Mouse (Mus musculus): Measurements from ENCODE around the gene Ahnak. TPM values are rescaled to one million over a fixed set of nuclear protein-coding genes. Genes with fewer than 3 reads are reported as not detected.

Ahnak gene
- 26.2 and 29.7 TPM in 2 replicates for polyA plus RNA-seq (2012; rRNA removed)

DNA sequence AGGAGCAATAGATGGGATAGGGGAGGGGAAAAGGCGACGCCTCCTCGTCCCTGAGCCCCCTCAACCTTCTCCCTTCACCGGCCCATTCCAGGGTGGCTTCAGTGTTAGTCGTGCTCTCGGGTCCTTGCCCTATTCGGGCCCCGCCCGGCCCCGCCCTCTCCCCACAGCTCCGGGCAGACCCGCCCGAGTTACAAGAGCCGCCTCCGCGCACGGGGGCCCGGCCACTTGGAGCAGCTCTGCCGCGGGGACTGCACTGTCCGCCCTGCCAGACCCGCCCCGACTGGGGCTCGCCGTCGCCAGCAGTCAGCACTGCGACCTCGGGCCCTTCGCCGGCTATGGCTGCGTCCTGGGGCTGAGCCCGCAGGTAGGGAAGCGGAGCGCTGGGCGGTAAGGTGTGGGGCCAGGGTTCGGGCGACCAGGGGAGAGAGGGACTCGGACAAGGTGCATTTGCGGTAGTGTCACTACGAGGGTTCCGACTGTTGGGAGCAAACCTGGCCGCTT is at the start of gene Ahnak:
Gene Ahnak (plus strand): TSS at position 219 of the 501 bp plus-strand sequence.

GRCm38 (mm10) chr19:8941515-8942217 is 47.4 kb upstream of the Ahnak start, which contains the start of gene Mta2:
Gene Mta2, plus strand, starts transcription at chr19:8941875.

GRCm38 (mm10) chr19:8953135-8954039 is 35.7 kb upstream of the Ahnak start, which contains the start of gene Tut1:
Gene Tut1, plus strand, starts transcription at chr19:8953847.

DNA sequence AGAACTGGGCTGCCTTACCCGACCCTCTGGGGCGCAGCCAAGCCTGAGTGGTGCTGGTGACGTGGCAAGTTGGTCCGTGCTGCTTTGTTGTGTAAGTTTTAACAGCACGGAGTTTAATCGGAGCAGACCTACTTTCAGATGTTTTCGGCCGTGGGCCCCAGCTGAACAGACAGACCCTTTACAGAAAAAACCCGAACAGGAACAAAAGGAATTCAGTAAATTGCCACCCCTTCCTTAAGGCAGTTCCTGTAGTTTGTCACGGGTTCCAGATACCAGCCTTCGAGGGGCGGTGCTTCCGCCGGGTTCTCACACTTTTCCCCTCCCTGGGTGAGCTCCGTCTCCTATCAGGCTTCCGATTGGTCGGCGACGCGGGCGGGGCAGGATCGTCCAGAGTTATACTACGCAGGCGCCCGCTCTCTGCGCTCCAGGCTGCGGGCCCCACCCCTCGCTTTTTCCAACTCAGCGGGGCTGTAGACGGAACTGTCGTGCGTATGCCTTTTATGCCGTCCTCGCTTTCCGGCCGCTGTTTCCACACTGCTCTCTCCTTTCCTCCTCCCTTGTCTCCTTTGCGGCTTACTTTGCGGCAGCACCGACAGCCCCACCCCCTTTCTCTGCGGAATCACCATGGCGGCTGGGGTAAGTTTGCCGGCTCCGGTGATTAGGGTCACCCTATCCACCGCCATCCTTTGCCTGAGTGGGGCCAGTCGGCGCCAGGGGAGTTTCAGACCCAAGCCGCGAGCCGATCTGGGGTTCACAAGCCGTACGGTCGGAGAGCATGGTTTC is 22.3 kb upstream of the Ahnak start, which contains the start of gene Eef1g:
Gene Eef1g (plus strand): TSS at position 452 of the 783 bp plus-strand sequence.

GRCm38 (mm10) chr19:9087821-9088220 is 98.7 kb downstream of the Ahnak start, which contains the start of gene Scgb1a1:
Gene Scgb1a1, minus strand, starts transcription at chr19:9087958.

Other genes with a start within 250 kb of the Ahnak start
- not detected in 2 replicates for gene 1700092M07Rik, start 248.6 kb upstream of the Ahnak start, polyA plus RNA-seq (2012; rRNA removed)
- 76.8 and 84.3 TPM in 2 replicates for gene Stx5a, start 247.9 kb upstream of the Ahnak start, polyA plus RNA-seq (2012; rRNA removed)
- 46.2 and 48.5 TPM in 2 replicates for gene Nxf1, start 232.2 kb upstream of the Ahnak start, polyA plus RNA-seq (2012; rRNA removed)
- 138 and 175 TPM in 2 replicates for gene Tmem223, start 218.3 kb upstream of the Ahnak start, polyA plus RNA-seq (2012; rRNA removed)
- gene Tmem179b, start 214.8 kb upstream of the Ahnak start, polyA plus RNA-seq (2012; rRNA removed): 72.7 and 126 TPM in 2 replicates
- 9.5 and 9.9 TPM in 2 replicates for gene Taf6l, start 202.9 kb upstream of the Ahnak start, polyA plus RNA-seq (2012; rRNA removed)
- 17.4 and 20.0 TPM in 2 replicates for gene Polr2g, start 190.7 kb upstream of the Ahnak start, polyA plus RNA-seq (2012; rRNA removed)
- 1.6 and 1.9 TPM in 2 replicates for gene Zbtb3, start 186.7 kb upstream of the Ahnak start, polyA plus RNA-seq (2012; rRNA removed)
- gene Ttc9c, start 170.0 kb upstream of the Ahnak start, polyA plus RNA-seq (2012; rRNA removed): 9.8 and 12.1 TPM in 2 replicates
- 23.2 and 24.4 TPM in 2 replicates for gene Hnrnpul2, start 169.3 kb upstream of the Ahnak start, polyA plus RNA-seq (2012; rRNA removed)
- gene AC129217.1, start 159.5 kb upstream of the Ahnak start, polyA plus RNA-seq (2012; rRNA removed): 2.4 and 6.1 TPM in 2 replicates
- gene Bscl2, start 151.8 kb upstream of the Ahnak start, polyA plus RNA-seq (2012; rRNA removed): 125 and 157 TPM in 2 replicates
- gene Gng3, start 150.1 kb upstream of the Ahnak start, polyA plus RNA-seq (2012; rRNA removed): 2.1 and 2.8 TPM in 2 replicates
- gene Lrrn4cl, start 138.5 kb upstream of the Ahnak start, polyA plus RNA-seq (2012; rRNA removed): 1.5 and 3.0 TPM in 2 replicates
- 113 and 124 TPM in 2 replicates for gene Ubxn1, start 117.8 kb upstream of the Ahnak start, polyA plus RNA-seq (2012; rRNA removed)
- gene Uqcc3, start 108.4 kb upstream of the Ahnak start, polyA plus RNA-seq (2012; rRNA removed): 24.9 and 27.0 TPM in 2 replicates
- 0.76 and 1.1 TPM in 2 replicates for gene Lbhd1, start 105.6 kb upstream of the Ahnak start, polyA plus RNA-seq (2012; rRNA removed)
- not detected in 2 replicates for gene Gm49403, start 105.4 kb upstream of the Ahnak start, polyA plus RNA-seq (2012; rRNA removed)
- gene 1810009A15Rik, start 100.4 kb upstream of the Ahnak start, polyA plus RNA-seq (2012; rRNA removed): 9.0 and 12.8 TPM in 2 replicates
- gene Gm49416, start 100.4 kb upstream of the Ahnak start, polyA plus RNA-seq (2012; rRNA removed): not detected in 2 replicates
- 24.4 and 26.7 TPM in 2 replicates for gene Ints5, start 96.3 kb upstream of the Ahnak start, polyA plus RNA-seq (2012; rRNA removed)
- gene Ganab, start 91.2 kb upstream of the Ahnak start, polyA plus RNA-seq (2012; rRNA removed): 94.0 and 114 TPM in 2 replicates
- gene B3gat3, start 68.9 kb upstream of the Ahnak start, polyA plus RNA-seq (2012; rRNA removed): 114 and 123 TPM in 2 replicates
- 11.4 and 12.6 TPM in 2 replicates for gene Rom1, start 59.9 kb upstream of the Ahnak start, polyA plus RNA-seq (2012; rRNA removed)
- 34.6 and 42.8 TPM in 2 replicates for gene Eml3, start 59.7 kb upstream of the Ahnak start, polyA plus RNA-seq (2012; rRNA removed)
- 17.1 and 24.9 TPM in 2 replicates for gene Mta2, start 47.4 kb upstream of the Ahnak start, polyA plus RNA-seq (2012; rRNA removed)
- 14.7 and 16.6 TPM in 2 replicates for gene Tut1, start 35.4 kb upstream of the Ahnak start, polyA plus RNA-seq (2012; rRNA removed)
- 172 and 210 TPM in 2 replicates for gene Eef1g, start 22.2 kb upstream of the Ahnak start, polyA plus RNA-seq (2012; rRNA removed)
- 1.9 and 2.4 TPM in 2 replicates for gene Scgb1a1, start 98.7 kb downstream of the Ahnak start, polyA plus RNA-seq (2012; rRNA removed)
- 0.64 and 2.4 TPM in 2 replicates for gene Asrgl1, start 146.4 kb downstream of the Ahnak start, polyA plus RNA-seq (2012; rRNA removed)